Mouse (Mus musculus) testis, adult 2 months (tissue): ENCODE measurements around the gene Gm17606. TPM values are rescaled to one million over a fixed set of nuclear protein-coding genes. Genes with fewer than 3 reads are reported as not detected.
A peak's percentile ranks its signal among the peaks of the same experiment; 100 is the strongest.

ENCODE experiments used
- H3K27ac ChIP-seq: fragments of 200-500 bp; 2 replicates; pipeline ENCODE4 v1.5.1; 2012; ENCODE audit warnings: low read depth, low read length; ENCODE audit not compliant: control insufficient read depth, insufficient read depth
- H3K27me3 ChIP-seq: fragments of 200-500 bp; 2 replicates; pipeline ENCODE4 v1.6.1; 2012; ENCODE audit warnings: mild to moderate bottlenecking, low read length, moderate library complexity; ENCODE audit not compliant: control insufficient read depth, insufficient read depth
- H3K36me3 ChIP-seq: fragments of 200-500 bp; 2 replicates; pipeline ENCODE4 v1.6.1; 2012; ENCODE audit warnings: mild to moderate bottlenecking, low read length; ENCODE audit not compliant: control insufficient read depth, insufficient read depth
- H3K4me1 ChIP-seq: fragments of 200-500 bp; 2 replicates; pipeline ENCODE4 v1.6.1; 2012; ENCODE audit warnings: low read length; ENCODE audit not compliant: control insufficient read depth, insufficient read depth
- H3K4me3 ChIP-seq: fragments of 200-500 bp; 2 replicates; pipeline ENCODE4 v1.5.1; 2012; ENCODE audit warnings: low read depth, mild to moderate bottlenecking, low read length, moderate library complexity, mixed read lengths; ENCODE audit not compliant: control insufficient read depth
- CTCF ChIP-seq: fragments of 200-500 bp; IDR thresholded peaks from 2 replicates; pipeline ENCODE4 v1.5.1; 2012; ENCODE audit warnings: low read depth, mild to moderate bottlenecking, inconsistent platforms, low read length, moderate library complexity; ENCODE audit not compliant: control insufficient read depth, insufficient read depth, insufficient replicate concordance
- POLR2A ChIP-seq: fragments of 200-500 bp; IDR thresholded peaks from 2 replicates; pipeline ENCODE4 v1.6.1; 2012; ENCODE audit warnings: low read depth, mild to moderate bottlenecking, inconsistent platforms, low read length, moderate library complexity; ENCODE audit not compliant: control insufficient read depth
- polyA plus RNA-seq: library from polyadenylated mRNA; depleted of rRNA; stranded (reverse); fragments of >200 nt; gene quantifications from 2 replicates; pipeline ENCODE4 v1.2.3, GENCODE M21; 2012; rRNA removed

Gene Gm17606
- not detected in 2 replicates for polyA plus RNA-seq

DNA sequence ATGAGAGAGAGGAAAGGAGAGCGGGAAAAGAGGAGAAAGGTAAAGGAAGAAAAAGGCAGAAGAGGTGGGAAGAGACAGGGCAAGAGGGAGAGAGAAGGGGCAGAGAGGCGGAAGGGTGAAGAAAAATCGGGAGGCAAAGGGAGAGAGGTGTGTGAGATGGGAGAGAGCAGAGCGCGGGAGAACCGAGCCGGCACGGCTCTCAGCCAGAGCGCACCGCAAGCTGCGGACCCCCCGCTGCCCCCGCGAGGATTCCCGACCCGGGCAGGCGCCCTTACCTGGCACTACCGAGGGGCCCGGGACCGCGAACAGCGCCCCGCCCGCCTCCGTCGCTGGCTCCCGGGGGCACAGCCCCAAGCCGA lies at the start of gene Gm17606:
Gm17606 (plus strand) TSS at position 7 of the 359 bp plus-strand sequence.
- peak within 1 kb of the TSS; percentile 68 for H3K4me3 ChIP-seq
- no peaks in the 10 kb centered on the region for H3K27me3 ChIP-seq
- 0 out of 2 replicates have a peak within 1 kb of the TSS, but pooled peaks have one; percentile 12 for H3K27ac ChIP-seq
- H3K4me1 ChIP-seq: peaks cover 16% of the 10 kb centered on the region
- H3K36me3 ChIP-seq: no peaks in the 10 kb centered on the region; the same call in 1 of the 2 replicates
- TF ChIP-seq POLR2A: no peak
- TF ChIP-seq CTCF: no peak

DNA sequence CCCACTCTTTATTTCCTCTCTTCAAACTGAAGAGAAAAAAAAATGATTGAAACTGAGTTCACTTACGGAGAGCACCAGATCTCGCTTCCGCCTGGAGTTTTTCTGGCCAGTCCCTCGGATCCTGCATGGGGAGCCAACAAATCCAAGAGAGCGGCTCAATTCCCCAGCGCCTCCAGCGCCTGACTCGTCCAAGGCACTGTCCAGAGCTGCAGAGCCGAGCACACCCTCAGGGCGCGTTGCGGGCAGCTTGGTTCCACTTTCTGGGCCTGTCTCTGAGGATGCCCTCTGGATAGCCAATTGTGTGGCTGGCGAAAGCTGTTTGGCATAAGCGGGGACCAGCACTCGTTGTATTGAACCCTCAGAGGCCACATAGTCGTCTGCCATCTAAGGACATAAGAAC lies 49.7 kb upstream of the Gm17606 start:
- H3K4me1 ChIP-seq: peaks cover 11% of the 10 kb centered on the region
- H3K27ac ChIP-seq: no peak overlapping the region
- TF ChIP-seq POLR2A: no peak
- no peaks in the 10 kb centered on the region for H3K27me3 ChIP-seq
- no peaks in the 10 kb centered on the region for H3K36me3 ChIP-seq
- H3K4me3 ChIP-seq: no peak overlapping the region

DNA sequence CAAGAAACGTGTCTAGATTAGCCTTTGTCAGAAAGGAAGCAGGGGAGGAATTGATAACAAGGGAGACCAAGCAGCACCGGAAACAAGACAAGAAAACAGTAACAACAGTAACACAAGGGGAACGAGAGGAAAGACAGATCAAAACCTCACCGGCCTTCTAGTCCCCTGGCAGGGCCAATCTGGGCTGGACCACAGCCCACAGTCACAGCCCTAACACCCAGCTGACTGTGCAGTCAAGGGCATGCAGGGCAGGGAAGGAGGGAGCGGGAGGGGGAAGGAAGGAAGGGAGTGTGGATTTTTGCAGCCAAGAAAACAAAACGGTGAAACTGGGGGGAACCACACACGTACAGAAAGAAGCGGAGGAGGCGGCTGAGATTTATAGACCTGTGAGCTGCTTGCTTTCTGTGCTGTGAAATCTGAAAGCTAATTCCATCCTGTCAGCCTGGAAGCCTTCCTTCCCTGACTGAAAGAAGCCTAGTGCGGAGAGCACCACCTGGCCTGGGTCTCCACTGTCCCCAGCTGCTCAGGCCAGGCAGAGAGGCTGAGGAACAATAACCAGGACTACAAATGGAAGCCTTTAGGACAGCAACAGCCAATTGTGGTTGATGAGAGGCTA lies 48.3 kb upstream of the Gm17606 start:
- no peaks in the 10 kb centered on the region for H3K27me3 ChIP-seq
- H3K36me3 ChIP-seq: no peaks in the 10 kb centered on the region
- peak overlapping the region; percentile 68 for H3K27ac ChIP-seq
- TF ChIP-seq CTCF: no peak
- TF ChIP-seq POLR2A: no peak
- H3K4me1 ChIP-seq: peaks cover 11% of the 10 kb centered on the region
- no peak overlapping the region for H3K4me3 ChIP-seq

DNA sequence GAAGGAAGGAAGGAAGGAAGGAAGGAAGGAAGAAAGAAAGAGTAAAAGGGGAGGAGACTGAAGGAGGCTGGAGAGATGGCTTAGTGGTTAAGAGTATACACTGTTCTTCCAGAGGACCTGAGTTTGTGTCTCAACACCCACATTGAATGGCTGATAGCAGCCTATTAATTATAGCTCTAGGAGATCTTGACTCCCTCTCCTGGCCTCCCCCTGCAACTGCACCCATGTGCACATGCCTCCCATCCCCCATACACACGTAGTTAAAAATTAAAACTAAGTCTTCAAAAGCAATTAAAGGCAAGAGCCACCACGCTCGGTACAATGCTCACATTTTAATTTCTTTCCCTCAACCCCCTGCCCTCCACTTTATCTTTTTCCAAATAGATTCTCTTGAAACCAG lies 46.7 kb upstream of the Gm17606 start:
- TF ChIP-seq CTCF (peak; percentile 66; the same call in 1 of the 2 replicates), POLR2A (no peak)
- Histone ChIP-seq H3K4me3 (no peak overlapping the region; the same call in 1 of the 2 replicates), H3K36me3 (no peaks in the 10 kb centered on the region), H3K27ac (peak overlapping the region; percentile 56; the same call in 1 of the 2 replicates), H3K27me3 (no peaks in the 10 kb centered on the region), H3K4me1 (peaks cover 11% of the 10 kb centered on the region)

DNA sequence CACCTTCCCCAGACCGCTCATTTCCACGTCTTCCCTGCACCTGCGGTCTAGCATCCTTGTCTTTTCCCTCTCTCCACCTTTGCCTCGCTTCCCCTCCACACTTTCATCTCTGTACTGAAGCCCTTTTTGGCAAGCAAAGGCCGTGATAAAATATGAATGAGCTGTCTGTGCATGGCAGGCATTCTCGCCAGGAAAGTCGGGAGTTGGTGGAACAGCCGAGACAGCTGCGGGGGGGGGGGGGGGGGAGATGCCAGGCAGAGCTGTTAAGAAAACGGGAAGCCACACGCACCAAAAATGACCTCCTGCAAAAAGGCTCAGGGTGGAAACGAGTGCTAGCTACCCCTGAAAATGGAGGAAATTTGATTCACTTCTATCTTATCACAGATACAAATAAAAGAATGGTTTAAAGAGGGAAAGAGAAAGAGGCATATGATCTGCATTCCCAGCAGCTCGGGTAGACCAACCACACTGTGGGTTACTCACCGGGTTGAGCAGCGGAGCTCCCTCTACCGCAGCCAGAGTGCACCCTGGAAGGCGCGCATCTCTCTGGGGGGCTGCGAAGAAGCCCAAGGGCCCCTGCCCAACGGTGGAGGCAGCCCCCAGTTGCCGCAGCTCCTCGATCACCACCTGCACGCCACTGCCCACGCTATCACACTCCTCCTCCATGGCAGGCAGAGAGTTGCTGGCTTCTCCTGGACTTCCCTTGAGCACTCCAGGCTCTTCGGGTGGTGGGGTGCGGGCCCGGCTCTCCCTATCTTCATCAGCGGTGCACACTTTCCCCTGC lies 45.9 kb upstream of the Gm17606 start:
- peak overlapping the region; percentile 56 for H3K27ac ChIP-seq
- H3K36me3 ChIP-seq: no peaks in the 10 kb centered on the region
- TF ChIP-seq CTCF (no peak), POLR2A (no peak)
- H3K4me1 ChIP-seq: peaks cover 11% of the 10 kb centered on the region
- peak overlapping the region; percentile 62 for H3K4me3 ChIP-seq
- H3K27me3 ChIP-seq: no peaks in the 10 kb centered on the region

DNA sequence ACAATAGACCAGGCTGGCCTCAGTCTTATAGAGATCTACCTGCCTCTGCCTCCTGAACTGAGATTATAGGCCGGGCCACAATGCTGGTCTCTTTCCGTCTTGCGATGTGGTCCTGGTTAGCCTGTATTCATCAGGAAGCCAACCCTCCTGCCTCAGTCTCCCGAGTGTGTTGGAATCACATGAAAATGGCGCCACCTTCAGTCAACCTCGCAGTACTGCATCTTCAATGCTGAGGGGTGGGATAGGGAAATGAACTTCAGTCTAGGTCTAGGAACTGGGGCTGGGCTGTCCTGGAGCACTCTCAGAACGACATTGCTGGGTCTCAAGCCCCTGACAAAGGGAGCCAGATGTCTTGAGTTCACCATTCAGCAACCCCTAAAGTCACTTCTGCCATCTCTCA lies 43.7 kb upstream of the Gm17606 start:
- TF ChIP-seq CTCF (peak; percentile 84; the same call in 1 of the 2 replicates), POLR2A (no peak)
- no peaks in the 10 kb centered on the region for H3K27me3 ChIP-seq
- no peaks in the 10 kb centered on the region for H3K36me3 ChIP-seq
- no peak overlapping the region for H3K27ac ChIP-seq
- H3K4me3 ChIP-seq: no peak overlapping the region
- H3K4me1 ChIP-seq: peaks cover 11% of the 10 kb centered on the region

DNA sequence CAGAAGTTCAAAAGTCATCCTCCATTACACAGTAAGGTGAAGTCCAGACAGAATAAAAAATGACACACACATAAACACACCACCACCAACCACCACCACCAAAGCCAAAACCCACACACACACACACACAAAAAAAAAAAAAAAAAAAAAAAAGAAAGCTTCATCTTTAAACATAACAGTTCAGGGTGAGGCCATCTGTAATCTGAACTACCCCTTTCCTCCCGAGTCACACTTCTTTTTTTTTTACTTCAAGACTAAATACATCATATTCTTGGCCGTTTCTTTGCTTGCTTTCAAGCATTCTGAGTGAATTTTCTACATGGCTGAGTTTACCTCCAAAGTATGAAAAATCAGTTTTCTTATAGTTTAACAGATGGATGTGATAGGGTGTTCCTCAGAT lies 39.2 kb upstream of the Gm17606 start:
- Histone ChIP-seq H3K4me3 (no peak overlapping the region), H3K27ac (no peak overlapping the region), H3K27me3 (no peaks in the 10 kb centered on the region), H3K36me3 (no peaks in the 10 kb centered on the region), H3K4me1 (peaks cover 5% of the 10 kb centered on the region)
- TF ChIP-seq POLR2A (no peak), CTCF (no peak)
